Comparison of ENCODE assay signal across 8 mouse cellular contexts in the genomic region with DNA sequence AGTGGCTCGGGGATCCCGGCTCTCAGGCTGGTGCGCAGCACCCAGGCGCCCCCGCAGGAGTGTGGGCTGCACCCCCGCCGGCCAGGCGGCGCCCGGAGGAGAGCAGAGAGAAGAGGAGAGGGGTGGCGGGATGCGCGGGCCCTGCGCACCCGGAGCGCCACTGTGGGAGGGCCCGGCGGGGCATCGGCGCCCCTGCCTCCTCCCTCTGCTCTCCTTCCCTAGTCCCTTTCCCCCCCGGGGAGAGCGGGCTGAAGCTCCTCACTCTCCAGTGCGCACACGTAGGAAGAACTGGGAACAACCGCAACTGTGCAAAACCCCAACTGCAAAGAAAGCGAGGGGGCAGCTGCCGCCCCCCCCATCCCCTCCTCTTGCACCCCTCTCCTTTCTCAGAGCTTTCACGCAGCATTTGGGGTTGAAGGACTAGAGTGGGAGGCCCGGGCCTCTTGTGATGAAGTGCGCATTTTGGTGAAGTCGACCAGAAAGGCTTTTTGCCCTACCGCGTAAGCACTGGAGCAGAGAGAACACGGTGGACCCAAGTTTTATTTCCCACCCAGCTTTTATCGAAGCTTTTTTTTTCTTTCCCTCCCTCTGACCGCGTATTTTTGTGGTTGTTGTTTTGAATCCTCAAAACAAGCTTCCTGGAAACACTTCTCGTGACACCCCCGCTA. TPM values are rescaled to one million over a fixed set of nuclear protein-coding genes. Genes with fewer than 3 reads are reported as not detected.
DNase-seq lines count a peak whose midpoint lies in the region; TF ChIP-seq lines count a peak whose summit lies in the region.

No protein-coding gene starts in this region.

- under 1% methylated on average over 39 of the region's 39 CpGs for WGBS in spleen, adult 2 months
- WGBS in hindbrain, embryonic 10.5 days = under 1% methylated on average over 37 of the region's 39 CpGs
- under 1% methylated on average over 33 of the region's 39 CpGs for WGBS in macrophage (ENCODE audit: missing documents)

- H3K4me1 ChIP-seq in spleen, adult 2 months (ENCODE audit: control insufficient read depth, insufficient read depth, insufficient read length) = peaks cover 22% of the 10 kb centered on the region
- peaks cover 38% of the 10 kb centered on the region for H3K4me1 ChIP-seq in hindbrain, embryonic 10.5 days (replicated peaks)

- no peak for TF ChIP-seq CTCF in spleen, adult 2 months (IDR thresholded peaks at IDR 0.05; ENCODE audit: extremely low read depth, insufficient read depth, insufficient read length, insufficient replicate concordance)

- peak; percentile 82 for DNase-seq in adrenal gland, postnatal 14 days
- no peak for DNase-seq in adrenal gland, adult (ENCODE audit: inconsistent age in 2 of 2, low spot score in 1 of 2)
- peak in 1 of 2 experiments; percentile 31 for DNase-seq in spleen, adult 2 months (ENCODE audit: low read depth in 1 of 2, low spot score in 2 of 2)
- no peak for DNase-seq in spleen, adult 18-20 months
- DNase-seq in hindbrain, embryonic 10.5 days (ENCODE audit: low spot score) = no peak
- peak; percentile 59 for DNase-seq in telencephalon, adult 2 months (ENCODE audit: low read depth, low spot score)
- DNase-seq in layer of hippocampus, adult 18-20 months (ENCODE audit: low spot score in 2 of 2) = no peak

- H3K27ac ChIP-seq in spleen, adult 2 months (ENCODE audit: insufficient read depth, low read length) = peak overlapping the region; percentile 100
- H3K27ac ChIP-seq in hindbrain, embryonic 10.5 days = peak overlapping the region; percentile 97
- peak overlapping the region; percentile 94 for H3K27ac ChIP-seq in macrophage

- H3K27me3 ChIP-seq in spleen, adult 2 months (ENCODE audit: control insufficient read depth, insufficient read depth, low read length) = no peaks in the 10 kb centered on the region
- no peaks in the 10 kb centered on the region for H3K27me3 ChIP-seq in hindbrain, embryonic 10.5 days (ENCODE audit: insufficient read depth, poor library complexity, severe bottlenecking)

- no peak; the same call in 1 of the 2 replicates for TF ChIP-seq POLR2A in spleen, adult 2 months (IDR thresholded peaks at IDR 0.05; ENCODE audit: low read depth, low read length)

- H3K9me3 ChIP-seq in hindbrain, embryonic 10.5 days = no peaks in the 10 kb centered on the region

- H3K79me2 ChIP-seq in macrophage (ENCODE audit: inconsistent target) = peaks cover 49% of the 10 kb centered on the region

- peak overlapping the region; percentile 89 for H3K4me3 ChIP-seq in spleen, adult 2 months (ENCODE audit: extremely low read depth, insufficient read depth, insufficient read length)
- peak overlapping the region; percentile 74 for H3K4me3 ChIP-seq in hindbrain, embryonic 10.5 days
- H3K4me3 ChIP-seq in macrophage (ENCODE audit: inconsistent target) = peak overlapping the region; percentile 93

- peaks cover 7% of the 10 kb centered on the region for H3K36me3 ChIP-seq in spleen, adult 2 months (ENCODE audit: control insufficient read depth, insufficient read depth, low read length)
- peaks cover 7% of the 10 kb centered on the region; the same call in 1 of the 2 replicates for H3K36me3 ChIP-seq in hindbrain, embryonic 10.5 days
- H3K36me3 ChIP-seq in macrophage (ENCODE audit: inconsistent target) = peaks cover 11% of the 10 kb centered on the region; the same call in 1 of the 2 replicates

RNA-seq across cellular contexts. Expression of gene Cd47, which starts 55.6 kb away (rescaled TPM):
- 126 and 128 TPM in 2 replicates for total RNA-seq in adrenal gland, postnatal 14 days (2021)
- polyA plus RNA-seq in spleen, adult 2 months (2012; rRNA removed) = 56.8 and 83.9 TPM in 2 replicates
- polyA plus RNA-seq in hindbrain, embryonic 10.5 days (2016; fragmentation: Nextera tagmentation; extraction: Ambion mirVana) = 43.3 and 44.1 TPM in 2 replicates
- total RNA-seq in macrophage (2018; cell fraction: chromatin; rRNA removed) = 100 to 1,000 TPM in 25 of 26 experiments, 10 to 100 TPM in 1; 99.8 to 292 (median 199) TPM
- total RNA-seq in macrophage (2018; cell fraction: cytosol; rRNA removed) = 100 to 1,000 TPM; 255 to 660 (median 372) TPM
- total RNA-seq in macrophage (2018; cell fraction: nucleus; rRNA removed) = 100 to 1,000 TPM; 189 to 618 (median 367) TPM
- polyA plus RNA-seq in macrophage (2018) = 220 to 294 TPM (median 226 TPM) in 3 replicates
- 100 to 1,000 TPM; 218 to 219 TPM for total RNA-seq in layer of hippocampus, adult 18-20 months (2021)

Comparison
In these comparisons a context has a peak if more than half of its experiments do, and no peak if none do; other contexts are left out.
1. DNase-seq: peak in adrenal gland, postnatal 14 days (single experiment) and telencephalon, adult 2 months (single experiment); none in adrenal gland, adult (0 of 2), spleen, adult 18-20 months (0 of 2), hindbrain, embryonic 10.5 days (single experiment) and layer of hippocampus, adult 18-20 months (0 of 2).
2. Peak in every context shown above with its lines, with median percentiles within 50 percentile points of each other: H3K27ac ChIP-seq and H3K4me3 ChIP-seq.